Mouse (Mus musculus) E14TG2a.4 (cell line): ENCODE measurements around the gene Cfap97.
"Not testable (repeated sequence)": the region's sequence is repeated elsewhere in the genome, so short reads cannot be mapped to it uniquely, and the experiment has no call there.

Experiments used
- H3K27me3 ChIP-seq: 2 replicates; pipeline ENCODE4 v1.6.1; 2014; ENCODE audit warnings: low read length, control low read depth; ENCODE audit not compliant: insufficient read depth
- H3K36me3 ChIP-seq: 2 replicates; pipeline ENCODE4 v1.6.1; 2014; ENCODE audit warnings: low read length, control low read depth; ENCODE audit not compliant: insufficient read depth
- H3K4me1 ChIP-seq: replicated peaks from 2 replicates; pipeline ENCODE4 v1.6.1; 2014; ENCODE audit warnings: low read depth, low read length, control low read depth
- H3K4me3 ChIP-seq: replicated peaks from 2 replicates; pipeline ENCODE4 v1.5.1; 2014; ENCODE audit warnings: mild to moderate bottlenecking, low read length
- H3K9me3 ChIP-seq: 2 replicates; pipeline ENCODE4 v1.6.1; 2014; ENCODE audit warnings: low read length, control low read depth
- CTCF ChIP-seq: conservative IDR thresholded peaks from 2 replicates; pipeline ENCODE4 v1.5.1; 2014; ENCODE audit warnings: low read length
- NANOG ChIP-seq: IDR thresholded peaks from 2 replicates; pipeline ENCODE4 v1.6.1; 2014; ENCODE audit warnings: borderline replicate concordance, low read length, mixed read lengths
- POU5F1 ChIP-seq: IDR thresholded peaks from 2 replicates; pipeline ENCODE4 v1.6.1; 2014; ENCODE audit warnings: low read length, borderline replicate concordance

The Cfap97 gene

DNA sequence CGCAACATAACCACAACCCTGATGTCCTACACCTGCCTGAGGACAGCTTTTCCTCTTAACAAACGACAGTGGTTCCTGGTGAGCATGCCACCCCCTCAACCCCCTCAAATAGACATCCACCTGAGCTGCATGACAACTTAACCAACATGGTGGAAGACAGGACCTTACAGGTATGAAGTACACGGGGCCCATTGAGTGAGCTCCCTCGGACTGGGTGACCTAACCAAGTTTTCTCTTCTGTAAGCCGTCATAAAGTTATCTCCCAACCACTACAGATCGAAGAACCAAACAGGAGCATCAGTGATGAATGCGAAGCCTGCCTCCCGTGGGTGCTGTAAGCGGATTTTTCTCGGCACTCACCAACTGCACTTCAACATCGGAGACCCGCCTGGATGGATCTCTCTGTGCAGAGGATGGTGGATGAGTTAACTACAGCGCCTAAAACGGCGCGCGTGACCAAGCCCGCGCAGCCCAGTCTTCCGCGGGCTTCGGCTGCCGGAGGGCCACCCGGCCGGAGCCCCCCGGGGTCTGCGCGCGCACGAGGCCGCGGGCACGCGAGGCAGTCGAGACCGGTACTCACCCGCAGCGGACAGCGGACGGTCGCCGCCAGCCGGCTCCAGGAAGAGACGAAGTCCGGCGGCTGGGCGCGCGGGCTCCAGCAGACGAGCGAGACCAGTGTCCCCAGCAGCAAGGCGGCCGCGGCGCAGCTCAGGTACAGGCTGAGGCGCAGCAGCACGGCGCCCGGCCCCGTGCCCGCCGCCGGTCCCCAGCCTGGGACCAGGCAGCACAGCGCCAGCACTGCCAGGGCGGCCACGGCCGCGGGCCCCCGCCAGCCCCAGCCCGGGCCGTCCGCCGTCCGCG, at the start of gene Cfap97:
TSS of gene Cfap97 (plus strand) at position 570 of the 861 bp plus-strand sequence.
- Histone ChIP-seq H3K4me1 (peaks cover 13% of the 10 kb centered on the region), H3K27me3 (peaks cover 50% of the 10 kb centered on the region), H3K36me3 (no peaks in the 10 kb centered on the region), H3K4me3 (peak within 1 kb of the TSS; percentile 85), H3K9me3 (no peaks in the 10 kb centered on the region)
- TF ChIP-seq POU5F1 (no peak), CTCF (no peak), NANOG (no peak)

DNA sequence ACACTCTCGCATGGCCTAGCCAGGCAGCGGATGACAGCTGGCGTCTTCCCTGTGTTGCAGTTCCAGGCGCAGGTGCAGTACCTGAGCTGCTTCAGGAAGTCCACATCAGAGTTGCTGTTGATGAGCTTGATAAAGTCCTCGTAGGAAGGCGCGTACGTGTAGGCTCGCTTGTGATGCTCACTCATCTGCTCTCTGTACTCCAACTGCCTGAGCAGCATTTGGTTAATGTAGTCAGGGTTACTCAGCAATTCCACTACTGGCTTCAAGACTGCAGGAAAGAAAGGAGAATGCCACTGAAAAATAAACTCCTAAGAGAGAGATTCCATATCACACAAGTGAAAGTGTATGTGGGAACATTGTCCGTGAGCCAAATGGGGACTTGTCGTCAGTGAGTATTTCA, 48.1 kb upstream of the Cfap97 start:
- H3K36me3 ChIP-seq: no peaks in the 10 kb centered on the region
- no peaks in the 10 kb centered on the region for H3K27me3 ChIP-seq
- no peak overlapping the region for H3K4me3 ChIP-seq
- no peak for TF ChIP-seq POU5F1
- no peak for TF ChIP-seq CTCF
- no peak for TF ChIP-seq NANOG
- peaks cover 22% of the 10 kb centered on the region for H3K9me3 ChIP-seq
- H3K4me1 ChIP-seq: no peaks in the 10 kb centered on the region

DNA sequence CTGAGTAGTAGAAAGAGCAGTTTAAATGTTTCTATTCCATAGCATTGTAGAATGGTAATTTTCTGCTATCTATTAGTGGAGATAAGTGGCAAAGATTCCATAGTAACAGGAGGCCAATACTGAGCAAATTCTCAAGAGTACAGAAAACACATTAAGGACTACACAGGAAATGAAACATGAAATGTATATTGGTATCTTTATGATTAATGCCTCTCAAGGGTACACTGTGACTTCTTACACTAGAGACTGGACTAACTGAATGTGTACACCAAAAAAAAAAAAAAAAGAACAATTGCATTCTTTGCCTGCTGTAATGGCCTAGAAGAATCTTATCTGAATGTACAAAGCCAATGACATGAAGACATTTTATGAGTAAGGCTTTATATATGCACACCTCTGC, 43.9 kb upstream of the Cfap97 start:
- H3K9me3 ChIP-seq: no peaks in the 10 kb centered on the region
- TF ChIP-seq NANOG: no peak
- no peak for TF ChIP-seq CTCF
- no peak for TF ChIP-seq POU5F1

GRCm38 (mm10) chr8:46113421-46114170, 38.0 kb upstream of the Cfap97 start:
- not testable (repeated sequence) for H3K36me3 ChIP-seq, H3K9me3 ChIP-seq, H3K27me3 ChIP-seq

More for the DNA sequence above, 43.9 kb upstream of the Cfap97 start:
- Histone ChIP-seq H3K4me1 (no peaks in the 10 kb centered on the region), H3K4me3 (no peak overlapping the region), H3K27me3 (no peaks in the 10 kb centered on the region), H3K36me3 (no peaks in the 10 kb centered on the region)

GRCm38 (mm10) chr8:46117172-46117571, 34.4 kb upstream of the Cfap97 start:
- no peak for TF ChIP-seq POU5F1
- TF ChIP-seq NANOG: no peak
- no peak for TF ChIP-seq CTCF
- Histone ChIP-seq H3K4me3 (no peak overlapping the region), H3K27me3 (no peaks in the 10 kb centered on the region), H3K36me3 (peaks cover 7% of the 10 kb centered on the region; the same call in 1 of the 2 replicates), H3K4me1 (no peaks in the 10 kb centered on the region), H3K9me3 (no peaks in the 10 kb centered on the region)

More at GRCm38 (mm10) chr8:46113421-46114170, 38.0 kb upstream of the Cfap97 start:
- not testable (repeated sequence) for H3K4me1 ChIP-seq, H3K4me3 ChIP-seq

DNA sequence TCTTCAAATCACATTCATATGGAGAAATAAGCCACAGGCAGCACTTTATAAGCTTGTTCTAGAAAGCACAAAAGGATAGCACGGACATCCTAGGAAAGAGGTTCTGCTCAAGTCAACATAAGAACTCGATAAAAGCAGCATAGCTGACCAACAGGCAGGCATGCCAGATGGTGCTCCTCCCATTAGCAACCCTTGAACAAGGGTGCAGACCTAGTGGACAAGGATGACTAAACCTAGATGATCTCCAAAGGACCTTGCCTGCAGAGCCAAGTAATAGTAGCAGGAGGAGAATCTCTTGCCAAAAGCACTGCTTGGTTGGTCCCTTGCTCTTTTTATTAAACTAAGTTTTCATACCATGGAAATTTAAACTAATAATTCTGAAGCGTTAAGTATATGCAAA, 32.4 kb upstream of the Cfap97 start:
- peaks cover 7% of the 10 kb centered on the region; the same call in 1 of the 2 replicates for H3K36me3 ChIP-seq
- no peaks in the 10 kb centered on the region for H3K9me3 ChIP-seq
- no peak overlapping the region for H3K4me3 ChIP-seq
- H3K27me3 ChIP-seq: no peaks in the 10 kb centered on the region
- no peaks in the 10 kb centered on the region for H3K4me1 ChIP-seq
- TF ChIP-seq CTCF: no peak
- no peak for TF ChIP-seq POU5F1
- no peak for TF ChIP-seq NANOG

- no peak for TF ChIP-seq NANOG
- TF ChIP-seq POU5F1: no peak
- no peak for TF ChIP-seq CTCF
- Histone ChIP-seq H3K4me3 (no peak overlapping the region), H3K4me1 (no peaks in the 10 kb centered on the region), H3K27me3 (no peaks in the 10 kb centered on the region), H3K9me3 (no peaks in the 10 kb centered on the region), H3K36me3 (no peaks in the 10 kb centered on the region)
These were observed 29.1 kb upstream of the Cfap97 start for GRCm38 (mm10) chr8:46122498-46122897.

- Histone ChIP-seq H3K27me3 (no peaks in the 10 kb centered on the region), H3K4me1 (no peaks in the 10 kb centered on the region), H3K36me3 (no peaks in the 10 kb centered on the region), H3K4me3 (no peak overlapping the region), H3K9me3 (no peaks in the 10 kb centered on the region)
- TF ChIP-seq CTCF (no peak), NANOG (no peak), POU5F1 (no peak)
These were observed 21.1 kb upstream of the Cfap97 start for GRCm38 (mm10) chr8:46130426-46130825.

GRCm38 (mm10) chr8:46135546-46135945, 16.0 kb upstream of the Cfap97 start:
- not testable (repeated sequence) for H3K36me3 ChIP-seq, H3K4me1 ChIP-seq, H3K27me3 ChIP-seq, H3K9me3 ChIP-seq, H3K4me3 ChIP-seq
